Mouse (Mus musculus) olfactory bulb, adult 2 months (tissue): ENCODE data around the gene Cyp4f14.

Experiments used
- CTCF ChIP-seq: fragments of 200-500 bp; IDR thresholded peaks from 2 replicates; pipeline ENCODE4 v1.5.1; 2012; ENCODE audit warnings: low read depth, mild to moderate bottlenecking, low read length, moderate library complexity; ENCODE audit not compliant: insufficient read depth
- POLR2A ChIP-seq: fragments of 200-500 bp; IDR thresholded peaks from 2 replicates; pipeline ENCODE4 v1.6.1; 2012; ENCODE audit warnings: mild to moderate bottlenecking, low read depth, low read length, moderate library complexity; ENCODE audit not compliant: insufficient read depth

DNA sequence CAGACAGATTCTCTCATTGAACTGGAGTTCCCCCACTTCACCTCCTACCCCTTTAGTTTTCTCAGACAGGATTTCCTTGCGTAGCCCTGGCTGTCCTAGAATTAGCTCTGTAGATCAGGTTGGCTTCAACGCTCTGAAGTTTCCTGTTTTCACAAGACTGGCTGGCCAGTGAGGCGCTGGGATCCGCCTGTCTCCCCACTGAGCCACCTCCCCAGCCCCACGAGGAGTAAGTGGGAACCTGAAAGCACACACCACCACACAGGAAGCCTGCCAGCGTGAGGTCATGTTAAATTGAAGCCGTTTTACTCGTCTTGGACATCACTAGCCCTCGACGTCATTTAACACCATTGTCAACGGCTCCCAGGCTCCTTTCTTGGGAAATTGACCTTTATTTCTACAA is 33.9 kb upstream of the Cyp4f14 start:
- TF ChIP-seq POLR2A (no peak), CTCF (no peak)
